Mouse (Mus musculus): ENCODE data around the gene Neurl4. TPM values are rescaled to one million over a fixed set of nuclear protein-coding genes. Genes with fewer than 3 reads are reported as not detected.
"Not testable (repeated sequence)": the region's sequence is repeated elsewhere in the genome, so short reads cannot be mapped to it uniquely, and the experiment has no call there.

Gene Neurl4
- polyA plus RNA-seq, 1 experiment, result 17.6 TPM

GRCm38 (mm10) chr11:69911701-69912100, 10.8 kb downstream of the Neurl4 start:
- Histone ChIP-seq H3K4me3 (replicated peaks) (peak overlapping the region; percentile 31), H3K9me3 (no peaks in the 10 kb centered on the region), H3K4me1 (peaks cover 40% of the 10 kb centered on the region), H3K36me3 (replicated peaks; ENCODE audit: low read length) (peaks cover 88% of the 10 kb centered on the region), H3K27me3 (replicated peaks) (no peaks in the 10 kb centered on the region)
- no peak for TF ChIP-seq FLI1 (IDR thresholded peaks at IDR 0.05; ENCODE audit: low read length)
- no peak for TF ChIP-seq GATA1 (IDR thresholded peaks at IDR 0.05; ENCODE audit: borderline replicate concordance, low read length)

- peaks cover 53% of the 10 kb centered on the region for H3K4me1 ChIP-seq
- peaks cover 87% of the 10 kb centered on the region for H3K36me3 ChIP-seq (replicated peaks; ENCODE audit: low read length)
Observed at GRCm38 (mm10) chr11:69912716-69913530, 12.1 kb downstream of the Neurl4 start.

DNA sequence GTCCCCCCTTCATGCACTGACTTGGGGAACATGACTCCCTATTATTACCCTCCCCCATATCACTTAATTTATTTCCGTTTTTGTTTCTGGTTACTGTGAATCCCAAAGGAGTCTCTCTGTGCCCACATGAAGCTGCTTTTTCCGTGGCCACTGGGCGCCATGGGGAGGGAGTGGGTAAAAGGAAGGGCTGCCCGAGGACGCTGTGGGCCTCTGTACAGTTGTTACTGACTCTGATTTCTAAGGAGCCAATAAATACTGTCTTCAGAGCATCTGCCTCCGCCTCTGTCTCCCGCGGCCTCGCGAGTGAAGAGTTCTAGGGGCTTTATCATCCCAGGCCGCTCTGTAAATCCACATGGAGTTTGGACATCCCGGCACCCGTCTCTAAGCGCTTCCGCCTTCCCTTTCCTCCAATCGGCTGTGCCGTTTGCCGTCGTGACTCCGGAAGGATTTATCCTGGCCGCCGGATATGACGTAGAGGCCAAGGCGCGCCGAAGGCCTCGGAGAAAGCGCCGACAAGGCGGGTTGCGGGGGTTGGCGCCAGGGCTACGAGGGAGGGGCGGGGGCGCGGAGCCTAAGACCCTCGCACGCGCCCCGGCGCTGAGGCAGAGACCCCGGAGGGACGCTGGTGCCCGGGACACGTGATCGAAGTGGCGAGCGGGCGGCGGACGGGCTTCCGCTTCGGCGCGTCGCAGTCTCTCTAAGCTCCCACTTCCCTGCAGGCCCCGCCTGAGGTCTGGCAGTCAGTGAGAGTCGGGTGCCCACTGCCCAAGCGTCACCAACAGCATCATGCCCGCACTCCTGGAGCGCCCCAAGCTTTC, 12.9 kb downstream of the Neurl4 start, which contains the start of gene Gps2:
Gps2 (plus strand) TSS at position 335 of the 818 bp plus-strand sequence.
- Histone ChIP-seq H3K4me3 (replicated peaks) (peak within 1 kb of the TSS; percentile 98), H3K4me1 (peaks cover 61% of the 10 kb centered on the region), H3K27me3 (replicated peaks) (no peaks in the 10 kb centered on the region), H3K36me3 (replicated peaks; ENCODE audit: low read length) (peaks cover 87% of the 10 kb centered on the region), H3K9me3 (no peaks in the 10 kb centered on the region)
- TF ChIP-seq GATA1 (IDR thresholded peaks at IDR 0.05; ENCODE audit: borderline replicate concordance, low read length) (no peak), FLI1 (IDR thresholded peaks at IDR 0.05; ENCODE audit: low read length) (peak; percentile 54; the same call in 1 of the 2 replicates)

More at GRCm38 (mm10) chr11:69912716-69913530, 12.1 kb downstream of the Neurl4 start:
- Histone ChIP-seq H3K4me3 (replicated peaks) (peak overlapping the region; percentile 98), H3K27me3 (replicated peaks) (no peaks in the 10 kb centered on the region), H3K9me3 (no peaks in the 10 kb centered on the region)
- TF ChIP-seq GATA1 (IDR thresholded peaks at IDR 0.05; ENCODE audit: borderline replicate concordance, low read length) (no peak), FLI1 (IDR thresholded peaks at IDR 0.05; ENCODE audit: low read length) (no peak)

DNA sequence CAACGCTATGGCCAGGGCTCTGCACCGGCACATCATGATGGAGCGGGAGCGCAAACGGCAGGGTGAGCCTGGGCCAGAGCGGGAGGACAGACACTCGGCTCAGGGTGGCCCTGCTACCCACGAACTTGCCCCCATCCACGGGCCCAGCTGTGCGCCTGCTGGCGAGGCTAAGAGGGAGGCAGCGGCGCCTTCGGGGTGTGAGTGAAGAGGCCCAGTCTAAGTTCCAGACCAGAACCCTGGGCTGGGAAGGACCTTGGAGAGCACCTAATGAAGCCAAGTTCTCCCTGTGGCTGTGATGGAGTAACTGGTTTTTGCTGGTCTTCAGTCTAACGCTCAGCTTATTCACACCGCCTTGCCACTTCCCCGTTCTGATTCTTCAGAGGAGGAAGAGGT, 13.5 kb downstream of the Neurl4 start:
- no peaks in the 10 kb centered on the region for H3K27me3 ChIP-seq (replicated peaks)
- H3K36me3 ChIP-seq (replicated peaks; ENCODE audit: low read length), result peaks cover 87% of the 10 kb centered on the region
- TF ChIP-seq FLI1 (IDR thresholded peaks at IDR 0.05; ENCODE audit: low read length) (no peak), GATA1 (IDR thresholded peaks at IDR 0.05; ENCODE audit: borderline replicate concordance, low read length) (no peak)
- H3K9me3 ChIP-seq, result no peaks in the 10 kb centered on the region
- H3K4me1 ChIP-seq, result peaks cover 67% of the 10 kb centered on the region
- H3K4me3 ChIP-seq (replicated peaks), result peak overlapping the region; percentile 98

- Histone ChIP-seq H3K4me3 (replicated peaks) (peak overlapping the region; percentile 98), H3K9me3 (no peaks in the 10 kb centered on the region), H3K27me3 (replicated peaks) (no peaks in the 10 kb centered on the region), H3K36me3 (replicated peaks; ENCODE audit: low read length) (peaks cover 82% of the 10 kb centered on the region), H3K4me1 (peaks cover 68% of the 10 kb centered on the region)
- TF ChIP-seq GATA1 (IDR thresholded peaks at IDR 0.05; ENCODE audit: borderline replicate concordance, low read length) (no peak), FLI1 (IDR thresholded peaks at IDR 0.05; ENCODE audit: low read length) (no peak)
Observed at GRCm38 (mm10) chr11:69914917-69915430, 14.1 kb downstream of the Neurl4 start.

DNA sequence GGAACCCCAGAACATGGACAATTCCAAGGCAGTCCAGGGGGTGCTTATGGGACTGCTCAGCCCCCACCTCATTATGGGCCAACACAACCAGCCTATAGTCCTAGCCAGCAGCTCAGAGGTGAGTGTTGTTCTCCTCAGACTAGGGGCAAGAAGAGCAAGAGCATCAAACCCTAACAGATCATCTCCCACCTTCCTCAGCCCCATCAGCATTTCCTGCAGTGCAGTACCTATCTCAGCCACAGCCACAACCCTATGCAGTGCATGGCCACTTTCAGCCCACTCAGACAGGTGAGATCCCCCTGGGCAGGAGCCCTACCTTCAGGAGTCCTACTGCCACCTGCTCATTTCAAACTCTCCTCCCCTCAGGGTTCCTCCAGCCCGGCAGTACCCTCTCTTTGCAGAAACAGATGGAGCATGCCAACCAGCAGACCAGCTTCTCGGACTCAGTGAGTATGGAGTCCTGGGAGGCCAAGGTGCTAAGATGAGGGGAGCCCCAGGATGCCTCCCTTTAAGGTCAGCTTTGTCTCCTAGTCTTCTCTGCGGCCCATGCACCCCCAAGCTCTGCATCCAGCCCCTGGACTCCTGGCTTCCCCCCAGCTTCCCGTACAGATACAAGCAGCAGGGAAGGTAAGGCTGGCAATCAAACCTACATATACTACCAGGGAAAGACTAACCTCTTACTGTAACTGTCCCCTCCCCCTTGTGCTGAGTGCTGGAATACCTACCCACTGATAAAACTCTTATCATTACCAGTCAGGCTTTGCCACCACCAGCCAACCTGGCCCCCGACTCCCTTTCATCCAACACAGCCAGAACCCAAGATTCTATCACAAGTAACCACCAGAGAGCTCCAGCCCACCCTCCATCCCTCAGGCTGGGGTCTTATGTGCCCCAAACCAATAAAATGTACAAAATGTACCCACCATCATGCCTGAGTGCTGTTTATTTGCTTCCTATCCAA, 15.1 kb downstream of the Neurl4 start:
- peaks cover 73% of the 10 kb centered on the region for H3K36me3 ChIP-seq (replicated peaks; ENCODE audit: low read length)
- H3K27me3 ChIP-seq (replicated peaks), result no peaks in the 10 kb centered on the region
- H3K4me1 ChIP-seq, result peaks cover 68% of the 10 kb centered on the region
- H3K9me3 ChIP-seq, result no peaks in the 10 kb centered on the region
- TF ChIP-seq FLI1 (IDR thresholded peaks at IDR 0.05; ENCODE audit: low read length), result no peak
- no peak for TF ChIP-seq GATA1 (IDR thresholded peaks at IDR 0.05; ENCODE audit: borderline replicate concordance, low read length)
- H3K4me3 ChIP-seq (replicated peaks), result peak overlapping the region; percentile 40

DNA sequence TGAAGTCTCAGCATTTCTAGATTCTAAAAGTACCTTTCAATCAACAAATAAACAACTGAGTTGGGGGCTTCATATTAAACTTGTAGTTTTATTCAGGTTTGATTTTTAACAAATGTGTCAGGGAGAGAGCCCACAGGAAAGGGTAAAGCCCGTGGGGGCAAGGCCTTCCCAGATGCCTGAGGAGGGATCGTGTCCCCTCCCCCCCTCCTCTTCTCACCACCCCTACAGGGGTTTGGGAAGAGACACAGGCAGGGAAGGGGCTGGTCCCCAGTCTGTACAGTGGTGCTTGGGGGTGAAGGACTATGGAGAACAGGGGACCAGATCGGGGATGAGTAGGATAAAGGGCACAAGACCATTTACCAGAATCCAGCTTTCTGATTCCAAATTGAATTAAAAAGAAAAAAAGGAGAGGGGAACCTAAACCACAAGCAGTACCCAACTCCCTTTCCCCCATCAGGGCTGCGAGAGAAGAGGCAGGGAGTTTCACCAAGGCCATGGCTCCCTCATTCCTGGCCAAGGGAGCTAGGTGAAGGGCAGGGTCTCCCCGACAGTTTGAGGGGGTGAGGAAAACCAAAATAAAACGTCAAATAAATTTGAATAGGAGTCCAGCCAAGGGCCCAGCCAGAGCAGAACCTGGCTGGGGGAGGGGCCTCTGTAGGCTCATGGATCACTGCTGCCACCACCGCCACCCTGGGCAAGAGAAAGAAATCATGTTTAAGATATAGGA, 15.9 kb downstream of the Neurl4 start:
- peaks cover 68% of the 10 kb centered on the region for H3K4me1 ChIP-seq
- peaks cover 64% of the 10 kb centered on the region for H3K36me3 ChIP-seq (replicated peaks; ENCODE audit: low read length)
- not testable (repeated sequence) for H3K4me3 ChIP-seq (replicated peaks); H3K9me3 ChIP-seq; H3K27me3 ChIP-seq (replicated peaks)

DNA sequence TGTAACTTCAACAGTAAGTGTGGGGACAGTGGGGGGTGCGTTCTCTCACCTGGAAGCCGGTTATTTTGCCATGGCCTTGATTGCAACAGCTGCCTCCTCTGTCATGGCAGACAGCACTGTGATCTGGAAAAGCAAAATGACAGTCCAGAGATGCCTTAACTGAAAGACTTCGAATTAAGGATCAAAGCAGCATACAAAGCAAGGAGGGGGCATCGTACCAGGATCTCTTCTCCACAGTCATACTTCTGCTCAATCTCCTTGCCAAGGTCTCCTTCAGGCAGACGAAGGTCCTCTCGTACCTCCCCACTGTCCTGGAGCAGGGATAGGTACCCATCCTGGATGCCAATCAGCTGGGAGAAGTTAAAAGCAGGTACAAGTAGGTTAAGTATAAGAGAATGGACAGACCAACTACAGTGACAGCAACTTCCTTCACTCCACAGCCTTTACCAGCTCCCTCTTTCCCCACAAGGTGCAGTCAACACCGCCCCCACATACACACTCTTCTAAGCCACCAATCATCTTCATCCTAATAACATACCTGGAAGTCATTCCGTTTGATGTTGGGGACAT, 16.6 kb downstream of the Neurl4 start:
- H3K9me3 ChIP-seq, result no peaks in the 10 kb centered on the region

More for the DNA sequence above, 16.6 kb downstream of the Neurl4 start:
- TF ChIP-seq GATA1 (IDR thresholded peaks at IDR 0.05; ENCODE audit: borderline replicate concordance, low read length) (no peak), FLI1 (IDR thresholded peaks at IDR 0.05; ENCODE audit: low read length) (no peak)
- Histone ChIP-seq H3K27me3 (replicated peaks) (no peaks in the 10 kb centered on the region), H3K4me1 (peaks cover 70% of the 10 kb centered on the region), H3K36me3 (replicated peaks; ENCODE audit: low read length) (peaks cover 58% of the 10 kb centered on the region), H3K4me3 (replicated peaks) (no peak overlapping the region)
